Mouse (Mus musculus) cortical plate, adult 2 months (tissue): ENCODE measurements around the gene Tepsin. TPM values are rescaled to one million over a fixed set of nuclear protein-coding genes. Genes with fewer than 3 reads are reported as not detected.

Source experiments
- H3K27ac ChIP-seq: fragments of 200-500 bp; 2 replicates; pipeline ENCODE4 v1.5.1; 2012; ENCODE audit warnings: low read length, control low read depth, inconsistent platforms; ENCODE audit not compliant: insufficient read depth
- H3K4me1 ChIP-seq: fragments of 200-500 bp; 2 replicates; pipeline ENCODE4 v1.6.1; 2011; ENCODE audit warnings: low read length; ENCODE audit not compliant: control insufficient read depth, insufficient read depth
- H3K4me3 ChIP-seq: fragments of 200-500 bp; 2 replicates; pipeline ENCODE4 v1.5.1; 2011; ENCODE audit warnings: mild to moderate bottlenecking, low read length, control low read depth; ENCODE audit not compliant: insufficient read depth
- CTCF ChIP-seq: fragments of 200-500 bp; IDR thresholded peaks from 2 replicates; pipeline ENCODE4 v1.5.1; 2011; ENCODE audit warnings: mild to moderate bottlenecking, control low read depth, low read length; ENCODE audit not compliant: insufficient read depth; ENCODE audit errors: extremely low read depth
- POLR2A ChIP-seq: fragments of 200-500 bp; IDR thresholded peaks from 2 replicates; pipeline ENCODE4 v1.6.1; 2011; ENCODE audit warnings: mild to moderate bottlenecking, low read length, control low read depth; ENCODE audit not compliant: insufficient read depth; ENCODE audit errors: extremely low read depth
- polyA plus RNA-seq: library from polyadenylated mRNA; depleted of rRNA; stranded (reverse); fragments of >200 nt; gene quantifications from 2 replicates; pipeline ENCODE4 v1.2.3, GENCODE M21; 2012

Gene Tepsin
- polyA plus RNA-seq, 1 experiment = 30.8 TPM

- Histone ChIP-seq H3K27ac (no peak overlapping the region), H3K4me3 (no peak overlapping the region), H3K4me1 (no peaks in the 10 kb centered on the region)
- TF ChIP-seq POLR2A (no peak), CTCF (no peak)
Measured at GRCm38 (mm10) chr11:120069261-120069660, 29.3 kb downstream of the Tepsin start.

GRCm38 (mm10) chr11:120067834-120068233, 30.7 kb downstream of the Tepsin start:
- TF ChIP-seq CTCF (no peak), POLR2A (no peak)
- H3K4me1 ChIP-seq = no peaks in the 10 kb centered on the region
- H3K27ac ChIP-seq = no peak overlapping the region
- H3K4me3 ChIP-seq = no peak overlapping the region

GRCm38 (mm10) chr11:120065291-120065690, 33.2 kb downstream of the Tepsin start:
- peak; percentile 65 for TF ChIP-seq CTCF
- no peak for TF ChIP-seq POLR2A
- H3K27ac ChIP-seq = no peak overlapping the region
- no peak overlapping the region for H3K4me3 ChIP-seq
- no peaks in the 10 kb centered on the region for H3K4me1 ChIP-seq

GRCm38 (mm10) chr11:120064668-120065040, 33.9 kb downstream of the Tepsin start:
- no peak overlapping the region for H3K4me3 ChIP-seq

GRCm38 (mm10) chr11:120064006-120064667, 34.4 kb downstream of the Tepsin start:
- H3K27ac ChIP-seq = no peak overlapping the region
- no peak overlapping the region for H3K4me3 ChIP-seq
- TF ChIP-seq CTCF = no peak
- TF ChIP-seq POLR2A = no peak
- no peaks in the 10 kb centered on the region for H3K4me1 ChIP-seq

More at GRCm38 (mm10) chr11:120064668-120065040, 33.9 kb downstream of the Tepsin start:
- Histone ChIP-seq H3K27ac (no peak overlapping the region), H3K4me1 (no peaks in the 10 kb centered on the region)
- TF ChIP-seq POLR2A = no peak
- no peak for TF ChIP-seq CTCF

GRCm38 (mm10) chr11:120063326-120063725, 35.2 kb downstream of the Tepsin start:
- Histone ChIP-seq H3K4me3 (no peak overlapping the region), H3K4me1 (no peaks in the 10 kb centered on the region), H3K27ac (no peak overlapping the region)
- no peak for TF ChIP-seq CTCF
- no peak for TF ChIP-seq POLR2A

- TF ChIP-seq POLR2A (no peak), CTCF (no peak)
- H3K4me1 ChIP-seq = no peaks in the 10 kb centered on the region
- no peak overlapping the region for H3K4me3 ChIP-seq
- H3K27ac ChIP-seq = no peak overlapping the region
Measured at GRCm38 (mm10) chr11:120060634-120061033, 37.9 kb downstream of the Tepsin start.

GRCm38 (mm10) chr11:120055953-120056732, 42.4 kb downstream of the Tepsin start:
- TF ChIP-seq CTCF (no peak), POLR2A (no peak)

GRCm38 (mm10) chr11:120053846-120054245, 44.7 kb downstream of the Tepsin start:
- H3K4me3 ChIP-seq = no peak overlapping the region
- no peak overlapping the region for H3K27ac ChIP-seq
- no peaks in the 10 kb centered on the region for H3K4me1 ChIP-seq
- no peak for TF ChIP-seq CTCF
- TF ChIP-seq POLR2A = no peak

More at GRCm38 (mm10) chr11:120055953-120056732, 42.4 kb downstream of the Tepsin start:
- H3K4me3 ChIP-seq = no peak overlapping the region
- no peak overlapping the region for H3K27ac ChIP-seq
- no peaks in the 10 kb centered on the region for H3K4me1 ChIP-seq

- Histone ChIP-seq H3K4me1 (no peaks in the 10 kb centered on the region), H3K27ac (no peak overlapping the region), H3K4me3 (no peak overlapping the region)
- TF ChIP-seq CTCF = no peak
Measured at GRCm38 (mm10) chr11:120052274-120052673, 46.3 kb downstream of the Tepsin start.
